Mouse (Mus musculus) adrenal gland, postnatal 25 days (tissue): Measurements from ENCODE around the gene Irf2. TPM values are rescaled to one million over a fixed set of nuclear protein-coding genes. Genes with fewer than 3 reads are reported as not detected.

Experiments
- DNase-seq: peaks from one replicate; pipeline ENCODE4 v3.0.0; 2021; ENCODE audit warnings: mixed read lengths
- total RNA-seq: library from RNA; stranded (reverse); gene quantifications from 2 replicates; pipeline ENCODE4 v1.2.3, GENCODE M21; 2021

Irf2 gene
- total RNA-seq, 1 experiment from 2014 or later = 72.7 TPM

GRCm38 (mm10) chr8:46844371-46844973 is 104.9 kb downstream of the Irf2 start:
- DNase-seq = no peak

- DNase-seq = peak; percentile 47
These were observed 105.6 kb downstream of the Irf2 start for GRCm38 (mm10) chr8:46844974-46845774.

GRCm38 (mm10) chr8:46845891-46846290 is 106.4 kb downstream of the Irf2 start:
- no peak for DNase-seq

- DNase-seq = no peak
These were observed 107.4 kb downstream of the Irf2 start for GRCm38 (mm10) chr8:46846893-46847292.

- DNase-seq = no peak
These were observed 108.6 kb downstream of the Irf2 start for GRCm38 (mm10) chr8:46848011-46848641.

GRCm38 (mm10) chr8:46848931-46849330 is 109.4 kb downstream of the Irf2 start:
- DNase-seq = no peak

GRCm38 (mm10) chr8:46849458-46849857 is 109.9 kb downstream of the Irf2 start:
- DNase-seq = no peak

- no peak for DNase-seq
These were observed 110.8 kb downstream of the Irf2 start for GRCm38 (mm10) chr8:46850258-46850897.

GRCm38 (mm10) chr8:46851560-46851959 is 112.0 kb downstream of the Irf2 start:
- no peak for DNase-seq

- no peak for DNase-seq
These were observed 112.8 kb downstream of the Irf2 start for GRCm38 (mm10) chr8:46852377-46852776.

GRCm38 (mm10) chr8:46859164-46859846 is 119.8 kb downstream of the Irf2 start:
- DNase-seq = no peak

GRCm38 (mm10) chr8:46859847-46860167 is 120.3 kb downstream of the Irf2 start:
- no peak for DNase-seq

- DNase-seq = no peak
These were observed 123.0 kb downstream of the Irf2 start for GRCm38 (mm10) chr8:46862508-46862907.

- no peak for DNase-seq
These were observed 125.9 kb downstream of the Irf2 start for GRCm38 (mm10) chr8:46865428-46865827.

GRCm38 (mm10) chr8:46867440-46867839 is 127.9 kb downstream of the Irf2 start:
- DNase-seq = no peak

GRCm38 (mm10) chr8:46868346-46869065 is 129.0 kb downstream of the Irf2 start:
- DNase-seq = peak; percentile 46

- no peak for DNase-seq
These were observed 130.0 kb downstream of the Irf2 start for GRCm38 (mm10) chr8:46869521-46869925.

GRCm38 (mm10) chr8:46871086-46871485 is 131.6 kb downstream of the Irf2 start:
- DNase-seq = no peak

- no peak for DNase-seq
These were observed 136.2 kb downstream of the Irf2 start for GRCm38 (mm10) chr8:46875615-46876293.

- no peak for DNase-seq
These were observed 141.8 kb downstream of the Irf2 start for GRCm38 (mm10) chr8:46881348-46881747.
